Mouse (Mus musculus): ENCODE results near the gene Cops2. TPM values are rescaled to one million over a fixed set of nuclear protein-coding genes. Genes with fewer than 3 reads are reported as not detected.

The Cops2 gene
- polyA plus RNA-seq (2012; rRNA removed) (13.9 and 50.4 TPM in 2 replicates), polyA plus RNA-seq (2014; fragmentation: Nextera tagmentation; extraction: Ambion mirVana) (49.4 and 52.2 TPM in 2 replicates)

- under 1% methylated on average over 50 of the region's 54 CpGs for WGBS (ENCODE audit: insufficient replicate concordance)
- TF ChIP-seq EP300 (IDR thresholded peaks at IDR 0.05; ENCODE audit: low read depth) (peak; percentile 61), CTCF (IDR thresholded peaks at IDR 0.05; ENCODE audit: low read depth) (no peak)
- Histone ChIP-seq H3K4me2 (ENCODE audit: low read depth) (peak within 1 kb of the TSS; percentile 79), H3K36me3 (replicated peaks; ENCODE audit: control insufficient read depth, insufficient read depth, low read depth) (no peaks in the 10 kb centered on the region), H3K4me3 (ENCODE audit: insufficient read depth in 1 of 2, low read depth in 2 of 2, low read length in 2 of 2) (peak within 1 kb of the TSS; percentile 100), H3K9me3 (ENCODE audit: control insufficient read depth, low read length) (no peaks in the 10 kb centered on the region), H3K27ac (peak within 1 kb of the TSS; percentile 81), H3K9ac (replicated peaks) (peak within 1 kb of the TSS; percentile 99), H3K4me1 (replicated peaks; ENCODE audit: control insufficient read depth in 2 of 2, insufficient read depth in 2 of 2, low read length in 1 of 2) (peaks cover 10% of the 10 kb centered on the region in 2 experiments), H3K27me3 (ENCODE audit: control insufficient read depth, insufficient read depth, low read length) (no peaks in the 10 kb centered on the region)
- ATAC-seq (ENCODE audit: insufficient read depth) (peak; percentile 99), DNase-seq (ENCODE audit: low read depth in 3 of 3, low spot score in 3 of 3) (peak; percentile 95 to 96 (median 95))
Measured at GRCm38 (mm10) chr2:125858521-125859280, at the start of gene Cops2, which contains the start of gene Galk2. Gene Cops2, minus strand, starts transcription at chr2:125859139. Gene Galk2, plus strand, starts transcription at chr2:125859109.

- no peak overlapping the region for H3K4me3 ChIP-seq (ENCODE audit: insufficient read depth in 1 of 2, low read depth in 2 of 2, low read length in 2 of 2)
- peak overlapping the region; percentile 65 for H3K27ac ChIP-seq
- H3K36me3 ChIP-seq (replicated peaks; ENCODE audit: control insufficient read depth, insufficient read depth, low read depth): no peaks in the 10 kb centered on the region
- H3K9ac ChIP-seq (replicated peaks): no peak overlapping the region
- ATAC-seq (ENCODE audit: insufficient read depth): peak; percentile 80
- peak in 2 of 3 experiments; percentile 12 to 28 for DNase-seq (ENCODE audit: low read depth in 3 of 3, low spot score in 3 of 3)
- WGBS (ENCODE audit: insufficient replicate concordance): 58% methylated on average over 4 of the region's 4 CpGs
- TF ChIP-seq EP300 (IDR thresholded peaks at IDR 0.05; ENCODE audit: low read depth) (peak; percentile 70), CTCF (IDR thresholded peaks at IDR 0.05; ENCODE audit: low read depth) (0 out of 2 replicates have a peak, but pooled peaks have one; percentile 6)
- H3K4me1 ChIP-seq (replicated peaks; ENCODE audit: control insufficient read depth in 2 of 2, insufficient read depth in 2 of 2, low read length in 1 of 2): peaks cover 12% of the 10 kb centered on the region in 2 experiments
- H3K27me3 ChIP-seq (ENCODE audit: control insufficient read depth, insufficient read depth, low read length): no peaks in the 10 kb centered on the region
- H3K4me2 ChIP-seq (ENCODE audit: low read depth): peak overlapping the region; percentile 18; the same call in 1 of the 2 replicates
- H3K9me3 ChIP-seq (ENCODE audit: control insufficient read depth, low read length): no peaks in the 10 kb centered on the region
Measured at GRCm38 (mm10) chr2:125907580-125908255, 48.8 kb upstream of the Cops2 start.

- H3K9me3 ChIP-seq (ENCODE audit: control insufficient read depth, low read length): no peaks in the 10 kb centered on the region
- H3K36me3 ChIP-seq (replicated peaks; ENCODE audit: control insufficient read depth, insufficient read depth, low read depth): no peaks in the 10 kb centered on the region
- TF ChIP-seq EP300 (IDR thresholded peaks at IDR 0.05; ENCODE audit: low read depth) (no peak), CTCF (IDR thresholded peaks at IDR 0.05; ENCODE audit: low read depth) (no peak)
- H3K4me2 ChIP-seq (ENCODE audit: low read depth): no peak overlapping the region
- ATAC-seq (ENCODE audit: insufficient read depth): no peak
- H3K9ac ChIP-seq (replicated peaks): no peak overlapping the region
- 79% methylated on average over 4 of the region's 4 CpGs for WGBS (ENCODE audit: insufficient replicate concordance)
- no peak overlapping the region for H3K4me3 ChIP-seq (ENCODE audit: insufficient read depth in 1 of 2, low read depth in 2 of 2, low read length in 2 of 2)
- no peaks in the 10 kb centered on the region for H3K27me3 ChIP-seq (ENCODE audit: control insufficient read depth, insufficient read depth, low read length)
- DNase-seq (ENCODE audit: low read depth in 3 of 3, low spot score in 3 of 3): no peak
- H3K27ac ChIP-seq: no peak overlapping the region
- peaks cover 17% of the 10 kb centered on the region in 2 experiments for H3K4me1 ChIP-seq (replicated peaks; ENCODE audit: control insufficient read depth in 2 of 2, insufficient read depth in 2 of 2, low read length in 1 of 2)
Measured at GRCm38 (mm10) chr2:125906407-125907066, 47.6 kb upstream of the Cops2 start.

GRCm38 (mm10) chr2:125901426-125901825 is 42.5 kb upstream of the Cops2 start:
- ATAC-seq (ENCODE audit: insufficient read depth) (peak; percentile 18; the same call in 1 of the 2 replicates), DNase-seq (ENCODE audit: low read depth in 3 of 3, low spot score in 3 of 3) (no peak)
- H3K27me3 ChIP-seq (ENCODE audit: control insufficient read depth, insufficient read depth, low read length): no peaks in the 10 kb centered on the region
- no peak overlapping the region for H3K9ac ChIP-seq (replicated peaks)
- H3K36me3 ChIP-seq (replicated peaks; ENCODE audit: control insufficient read depth, insufficient read depth, low read depth): no peaks in the 10 kb centered on the region
- no peak overlapping the region for H3K4me3 ChIP-seq (ENCODE audit: insufficient read depth in 1 of 2, low read depth in 2 of 2, low read length in 2 of 2)
- peak overlapping the region; percentile 55 for H3K4me2 ChIP-seq (ENCODE audit: low read depth)
- peak overlapping the region; percentile 84 for H3K27ac ChIP-seq
- peaks cover 18 to 21% of the 10 kb centered on the region in 2 experiments for H3K4me1 ChIP-seq (replicated peaks; ENCODE audit: control insufficient read depth in 2 of 2, insufficient read depth in 2 of 2, low read length in 1 of 2)
- 72% methylated on average over 3 of the region's 3 CpGs for WGBS (ENCODE audit: insufficient replicate concordance)
- no peaks in the 10 kb centered on the region for H3K9me3 ChIP-seq (ENCODE audit: control insufficient read depth, low read length)
- no peak for TF ChIP-seq EP300 (IDR thresholded peaks at IDR 0.05; ENCODE audit: low read depth)
- no peak for TF ChIP-seq CTCF (IDR thresholded peaks at IDR 0.05; ENCODE audit: low read depth)
